Mouse (Mus musculus) erythroid progenitor cell, adult 5-6 weeks (primary cell): ENCODE measurements around the gene Cldnd2. TPM values are rescaled to one million over a fixed set of nuclear protein-coding genes. Genes with fewer than 3 reads are reported as not detected.
A peak's percentile ranks its signal among the peaks of the same experiment; 100 is the strongest.
"Not testable (repeated sequence)": the region's sequence is repeated elsewhere in the genome, so short reads cannot be mapped to it uniquely, and the experiment has no call there.

Source experiments
- ATAC-seq: replicated peaks from 2 replicates; pipeline ENCODE4 v1.8.0; 2016; ENCODE audit warnings: moderate number of reproducible peaks, mild to moderate bottlenecking, moderate TSS enrichment, inconsistent platforms; ENCODE audit not compliant: poor library complexity, low FRiP score, severe bottlenecking
- total RNA-seq, 2 experiments: library from RNA; stranded (forward) in 1 of 2; stranded (reverse) in 1 of 2; fragments of 150-400 nt in 1 of 2; fragments of 186-747, 209-891 nt in 1 of 2; gene quantifications; 2 replicates each; pipeline versions ENCODE4 v1.2.3 to v1.2.4; 2015 to 2017; ENCODE audit warnings: low replicate concordance in 2 of 2

Cldnd2 gene
- total RNA-seq (2015; ENCODE audit: low replicate concordance) (not detected in 2 replicates), total RNA-seq (2017; ENCODE audit: low replicate concordance) (not detected in 2 replicates)

DNA sequence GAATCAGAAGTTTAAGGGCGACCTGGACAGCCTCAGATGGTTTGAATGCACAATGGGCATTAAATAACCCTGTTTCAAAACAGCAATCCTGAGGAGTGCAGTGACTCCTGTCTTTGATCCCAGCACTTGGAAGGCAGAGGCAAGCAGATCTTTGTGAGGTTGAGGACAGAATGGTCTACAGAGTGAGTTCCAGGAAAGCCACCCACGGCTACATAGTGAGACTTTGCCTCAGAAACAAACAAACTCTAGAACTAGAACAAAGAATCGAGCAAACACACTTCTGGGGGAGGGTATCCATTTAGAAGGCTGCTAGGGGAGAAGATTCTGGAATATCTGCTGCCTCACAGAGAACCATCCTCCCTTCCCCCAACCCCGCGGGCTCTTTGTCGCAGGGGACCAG, at the start of gene Cldnd2:
Cldnd2 (plus strand) TSS at position 301 of the 400 bp plus-strand sequence.
- no peak for ATAC-seq

DNA sequence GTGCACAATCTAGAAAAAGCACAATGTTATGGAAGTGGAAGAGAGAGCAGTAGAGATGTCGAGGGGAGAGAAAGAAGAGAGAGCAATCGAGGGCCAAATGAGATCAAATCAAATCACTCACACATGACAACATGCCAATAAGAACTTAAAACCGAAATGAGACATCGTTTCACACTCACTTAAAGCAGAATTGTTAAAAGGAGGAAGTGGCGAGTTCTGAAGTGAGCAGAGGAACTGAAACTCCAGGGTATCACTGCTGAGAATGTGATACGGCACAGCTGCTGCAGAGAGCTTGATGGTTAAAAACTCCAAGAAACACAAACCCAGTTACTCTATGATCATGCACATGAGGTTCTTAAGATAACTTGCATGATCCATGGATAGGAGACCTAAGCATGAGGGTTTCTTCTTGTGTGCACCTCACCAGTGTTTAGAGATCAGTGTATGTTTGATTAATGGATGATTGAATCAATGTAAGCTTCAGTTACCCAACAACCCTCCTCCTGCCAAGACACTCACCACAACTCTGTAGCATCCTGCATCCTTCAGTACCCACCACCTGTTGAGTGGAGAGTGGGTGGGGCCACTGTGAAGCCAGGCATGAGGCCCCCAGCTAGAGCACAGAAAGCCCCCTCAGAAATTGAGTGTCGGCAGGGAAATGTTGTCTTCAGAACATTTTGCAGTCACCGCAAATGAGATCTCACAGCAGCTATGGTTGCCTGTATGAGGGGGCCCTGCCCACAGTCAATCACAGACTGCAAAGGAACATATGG, 48.0 kb upstream of the Cldnd2 start:
- ATAC-seq: no peak

DNA sequence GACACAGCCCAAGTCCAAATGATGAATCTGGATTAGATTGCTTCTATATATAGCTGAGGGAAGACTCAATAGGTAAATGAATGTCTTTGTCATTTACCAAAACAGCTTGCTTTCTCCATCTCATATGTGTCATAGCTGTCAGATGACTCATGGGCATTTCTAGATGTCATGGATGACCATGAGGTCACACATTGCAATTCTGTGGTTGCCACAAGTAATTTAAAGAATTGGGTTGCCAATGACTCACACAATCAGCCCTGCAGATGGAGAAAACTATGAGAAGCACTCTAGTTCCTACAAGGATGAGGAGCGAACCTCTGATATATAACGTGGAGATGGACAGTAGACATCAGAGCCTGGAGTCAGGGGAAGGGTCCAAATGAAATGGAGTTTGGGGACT, 41.1 kb upstream of the Cldnd2 start:
- ATAC-seq: no peak

DNA sequence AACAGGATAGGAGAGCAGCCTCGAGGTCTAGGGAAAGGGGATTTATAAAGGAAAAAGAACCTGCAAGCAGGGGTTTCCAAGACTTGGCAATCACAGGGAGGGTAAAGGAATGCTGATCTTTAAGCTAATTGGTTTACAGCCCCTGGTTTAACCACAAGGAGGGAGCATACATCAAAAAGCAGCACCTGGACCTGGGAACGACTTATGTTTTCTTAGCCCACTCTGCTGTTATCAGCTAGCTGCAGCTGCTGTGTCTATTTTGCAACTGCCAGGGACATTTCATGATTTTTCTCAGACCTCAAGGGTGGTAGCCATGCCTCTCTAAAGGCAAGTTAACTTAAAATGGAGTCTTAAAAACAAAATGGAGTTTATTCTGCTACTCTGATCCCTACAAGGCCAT, 37.9 kb upstream of the Cldnd2 start:
- ATAC-seq: no peak

DNA sequence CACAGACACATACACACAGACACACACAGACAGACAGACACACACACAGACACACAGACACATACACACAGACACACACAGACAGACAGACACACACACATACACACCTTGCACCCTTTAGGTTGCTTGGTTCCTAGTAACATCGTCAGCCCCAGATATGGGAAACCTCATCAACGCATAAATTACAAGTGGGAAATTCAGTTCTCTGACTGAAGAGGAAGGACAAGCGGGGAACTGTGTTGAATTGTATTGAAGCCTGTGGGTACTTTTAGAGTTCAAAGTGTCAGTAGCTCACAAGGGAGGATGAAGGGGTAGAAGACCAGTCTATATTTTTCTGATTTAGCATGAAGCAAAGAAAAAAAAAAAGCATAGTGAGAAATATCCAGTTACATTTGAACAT, 33.0 kb upstream of the Cldnd2 start:
- no peak for ATAC-seq

DNA sequence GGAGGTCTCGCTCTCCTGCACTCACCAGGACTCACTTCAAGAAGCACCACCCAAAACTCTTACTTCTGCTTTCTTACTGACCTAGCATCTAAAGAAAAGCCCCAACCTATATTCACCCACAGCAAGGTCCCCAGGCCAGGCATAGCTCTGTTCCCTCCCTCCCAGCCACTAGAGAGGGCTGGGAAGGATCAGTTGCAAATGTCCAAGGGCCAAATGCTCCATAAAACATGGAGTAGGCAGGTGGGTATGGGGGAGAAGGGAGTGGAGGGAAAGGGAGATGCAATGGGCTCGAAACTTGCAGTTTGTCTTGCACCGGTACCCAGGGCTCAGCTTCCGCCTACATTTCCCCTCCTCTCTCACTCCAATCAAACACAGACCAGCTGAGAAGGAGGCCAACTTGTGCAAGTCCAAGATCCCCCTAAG, 32.4 kb upstream of the Cldnd2 start, which contains the start of gene Siglecg:
Siglecg (plus strand) TSS at position 74 of the 423 bp plus-strand sequence.
- ATAC-seq: no peak

DNA sequence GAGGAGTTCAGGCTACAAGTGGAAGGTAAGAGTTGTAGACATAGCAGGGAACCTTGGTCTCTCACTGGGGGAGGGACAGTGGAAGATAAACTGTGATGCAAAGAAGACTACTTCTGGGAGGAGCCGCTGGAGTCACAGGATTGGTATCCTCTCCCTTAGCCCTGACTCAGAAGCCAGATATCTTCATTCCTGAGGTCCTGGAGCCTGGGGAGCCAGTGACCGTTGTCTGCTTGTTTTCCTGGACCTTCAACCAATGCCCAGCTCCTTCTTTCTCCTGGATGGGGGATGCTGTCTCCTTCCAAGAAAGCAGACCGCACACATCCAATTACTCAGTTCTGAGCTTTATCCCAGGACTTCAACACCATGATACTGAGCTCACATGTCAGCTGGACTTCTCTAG, 31.5 kb upstream of the Cldnd2 start:
- no peak for ATAC-seq

DNA sequence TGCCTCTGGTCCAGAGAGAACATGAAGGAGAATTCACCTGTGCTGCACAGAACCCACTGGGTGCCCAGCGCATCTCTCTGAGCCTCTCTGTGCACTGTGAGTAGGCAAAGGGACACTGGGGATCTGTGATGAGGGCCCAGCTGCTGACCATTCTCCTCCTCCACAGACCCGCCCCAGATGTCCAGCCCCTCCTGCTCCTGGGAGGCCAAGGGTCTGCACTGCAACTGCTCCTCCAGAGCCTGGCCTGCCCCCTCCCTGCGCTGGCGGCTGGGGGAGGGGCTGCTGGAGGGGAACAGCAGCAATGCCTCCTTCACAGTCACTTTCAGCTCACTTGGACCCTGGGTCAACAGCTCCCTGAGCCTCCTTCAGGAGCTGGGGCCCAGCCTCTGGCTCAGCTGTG, 28.9 kb upstream of the Cldnd2 start:
- not testable (repeated sequence) for ATAC-seq

DNA sequence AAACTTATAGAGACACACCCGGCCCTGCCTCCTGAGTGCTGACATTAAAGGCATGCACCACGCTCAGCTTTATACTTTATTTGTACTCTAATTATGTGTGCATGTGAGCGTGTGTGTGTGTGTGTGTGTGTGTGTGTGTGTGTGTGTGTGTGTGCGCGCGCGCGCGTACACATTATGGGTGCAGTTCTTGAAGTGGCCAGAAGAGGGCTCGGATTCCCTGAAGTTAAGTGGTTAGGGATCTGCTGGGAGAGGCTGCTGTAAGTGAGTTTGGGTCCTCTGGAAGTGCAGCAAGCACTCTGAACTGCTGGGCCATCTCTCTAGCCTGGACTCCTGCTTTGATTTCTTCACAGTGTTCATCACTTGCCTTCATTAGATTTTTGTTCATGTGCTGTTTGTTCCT, 23.3 kb upstream of the Cldnd2 start:
- ATAC-seq: no peak

DNA sequence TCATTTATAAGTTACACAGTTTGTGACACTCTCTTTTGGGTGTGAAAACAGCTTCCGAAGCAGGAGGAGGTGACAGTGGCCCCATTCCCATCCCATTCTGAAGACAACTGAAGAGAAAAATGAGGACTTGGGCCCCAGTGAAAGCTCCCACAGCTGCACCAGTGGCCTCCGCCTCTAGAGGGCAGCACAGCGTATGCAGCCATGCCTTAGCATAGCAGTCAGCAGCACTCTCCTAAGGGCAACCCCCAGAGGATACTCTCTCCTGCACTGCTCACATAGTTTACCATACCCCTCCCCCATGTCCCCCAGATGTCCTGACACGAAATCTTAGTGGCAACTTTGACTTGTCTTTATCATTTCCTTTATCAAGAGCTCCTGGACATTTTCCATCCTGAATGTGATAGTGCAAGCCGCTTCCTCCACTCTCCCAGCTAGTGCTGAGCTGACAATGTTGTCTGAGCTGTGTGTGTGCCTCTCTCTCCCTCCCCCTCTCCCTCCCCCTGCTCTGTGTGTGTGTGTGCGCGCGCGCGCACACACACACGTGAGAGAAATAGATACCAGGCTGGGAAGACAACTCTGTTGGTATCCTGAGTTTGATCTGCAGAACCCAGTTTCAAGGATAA, 17.5 kb upstream of the Cldnd2 start:
- ATAC-seq: 0 out of 2 replicates have a peak, but pooled peaks have one; percentile 63

DNA sequence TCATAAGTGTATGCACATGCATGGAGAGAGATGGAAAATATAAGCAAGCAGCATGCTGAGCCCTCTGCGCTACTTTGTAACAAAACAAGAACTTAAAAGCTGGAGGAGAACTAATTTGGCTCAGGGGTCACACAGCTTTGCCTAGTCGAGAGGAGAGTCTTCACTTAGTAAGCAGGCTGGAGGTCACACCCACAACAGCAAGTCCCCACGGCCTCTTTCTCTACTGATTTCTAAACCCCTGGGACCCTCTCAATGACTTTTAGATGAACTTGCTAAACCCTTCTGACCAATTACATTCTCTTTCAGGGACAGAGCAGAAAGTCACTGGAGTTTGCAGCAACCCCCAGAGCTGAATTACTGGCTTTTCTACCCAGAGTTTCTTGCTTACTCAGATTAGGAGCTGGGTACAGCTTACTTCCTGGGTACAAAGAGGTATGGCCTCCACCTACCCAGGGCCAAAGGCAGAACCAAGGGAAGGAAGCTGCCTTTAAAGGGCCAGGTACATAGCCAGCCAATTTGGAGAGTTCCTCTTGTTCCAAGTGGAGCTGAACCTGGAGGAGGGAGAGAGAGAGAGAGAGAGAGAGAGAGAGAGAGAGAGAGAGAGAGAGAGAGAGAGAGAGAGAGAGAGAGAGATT, 16.5 kb upstream of the Cldnd2 start:
- ATAC-seq: no peak

DNA sequence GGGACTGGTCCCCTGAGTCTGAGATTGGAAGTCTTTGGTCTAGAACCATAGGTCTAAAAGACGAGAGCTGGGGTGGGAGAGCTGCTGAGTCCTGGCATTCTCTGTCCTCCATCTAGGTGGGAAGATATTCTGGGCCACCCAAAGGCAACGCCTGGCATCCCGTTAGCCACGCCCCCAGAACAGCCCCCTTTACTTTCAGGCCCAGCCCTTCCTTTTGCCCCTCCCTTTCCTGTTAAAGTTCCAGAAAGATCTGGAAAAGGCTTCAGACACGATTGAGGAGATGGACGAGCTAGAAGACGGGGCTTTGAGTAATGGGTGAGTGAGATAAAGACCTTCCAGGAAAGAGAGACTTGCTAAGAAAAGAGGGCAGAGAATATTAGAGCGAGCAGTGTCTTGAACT, 13.2 kb upstream of the Cldnd2 start, which contains the start of gene Lim2:
Lim2 (plus strand) TSS at position 265 of the 400 bp plus-strand sequence.
- ATAC-seq: no peak

DNA sequence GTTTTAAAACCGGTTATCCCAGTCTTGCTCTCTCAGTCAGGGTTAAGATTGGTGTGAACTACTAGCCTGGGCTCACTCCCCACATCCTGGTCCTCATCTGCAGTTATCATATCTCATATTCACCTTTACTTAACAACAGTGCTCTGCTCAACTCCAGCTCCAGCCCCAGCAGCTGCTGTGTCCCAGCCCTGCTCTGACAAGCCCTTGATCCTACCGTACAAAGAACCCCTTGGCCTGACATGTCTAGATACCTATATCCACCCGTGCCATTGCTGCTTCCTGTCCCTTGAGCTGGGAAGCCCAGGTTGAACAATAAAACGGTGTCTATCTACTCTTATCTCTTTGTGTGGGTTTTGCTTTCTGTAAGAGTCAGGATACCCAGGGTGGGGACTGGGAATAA, 11.1 kb upstream of the Cldnd2 start:
- no peak for ATAC-seq

DNA sequence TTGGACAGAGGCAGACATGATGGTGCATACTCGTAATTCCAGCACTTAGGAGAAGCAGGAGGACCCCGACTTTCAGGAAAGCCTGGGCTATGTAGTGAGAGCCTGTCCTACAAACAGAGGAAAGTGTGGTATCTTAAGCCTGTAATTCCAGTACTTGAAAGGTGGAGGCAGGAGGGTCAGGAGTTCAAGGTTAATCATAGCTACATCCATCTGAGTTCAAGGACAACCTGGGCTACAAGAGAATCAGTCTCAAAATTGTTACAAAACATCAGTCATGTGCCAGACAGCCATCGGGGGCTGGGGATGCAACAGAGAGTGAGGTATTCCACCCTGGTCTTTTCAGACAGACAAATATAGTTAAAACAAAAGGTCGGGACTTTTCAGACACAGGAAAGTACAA, 7.7 kb upstream of the Cldnd2 start:
- ATAC-seq: no peak

DNA sequence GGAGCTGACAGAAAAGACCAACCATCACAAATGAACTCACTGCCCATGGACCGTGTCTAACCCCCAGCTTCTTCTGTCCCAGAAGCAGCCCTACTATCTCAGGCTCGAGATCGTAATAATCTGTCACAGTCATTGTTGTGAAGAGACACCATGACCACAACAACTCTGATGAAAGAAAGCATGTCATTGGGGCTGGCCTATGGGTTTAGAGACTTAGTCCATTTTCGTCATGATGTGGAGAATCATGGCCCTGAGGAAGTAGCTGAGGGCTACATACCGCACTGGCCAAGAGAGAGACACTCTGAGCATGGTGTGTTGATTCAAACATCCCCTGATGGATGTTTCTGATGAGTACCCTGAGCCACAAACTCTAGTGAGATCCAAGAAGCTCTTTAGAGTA, 5.9 kb upstream of the Cldnd2 start:
- no peak for ATAC-seq

DNA sequence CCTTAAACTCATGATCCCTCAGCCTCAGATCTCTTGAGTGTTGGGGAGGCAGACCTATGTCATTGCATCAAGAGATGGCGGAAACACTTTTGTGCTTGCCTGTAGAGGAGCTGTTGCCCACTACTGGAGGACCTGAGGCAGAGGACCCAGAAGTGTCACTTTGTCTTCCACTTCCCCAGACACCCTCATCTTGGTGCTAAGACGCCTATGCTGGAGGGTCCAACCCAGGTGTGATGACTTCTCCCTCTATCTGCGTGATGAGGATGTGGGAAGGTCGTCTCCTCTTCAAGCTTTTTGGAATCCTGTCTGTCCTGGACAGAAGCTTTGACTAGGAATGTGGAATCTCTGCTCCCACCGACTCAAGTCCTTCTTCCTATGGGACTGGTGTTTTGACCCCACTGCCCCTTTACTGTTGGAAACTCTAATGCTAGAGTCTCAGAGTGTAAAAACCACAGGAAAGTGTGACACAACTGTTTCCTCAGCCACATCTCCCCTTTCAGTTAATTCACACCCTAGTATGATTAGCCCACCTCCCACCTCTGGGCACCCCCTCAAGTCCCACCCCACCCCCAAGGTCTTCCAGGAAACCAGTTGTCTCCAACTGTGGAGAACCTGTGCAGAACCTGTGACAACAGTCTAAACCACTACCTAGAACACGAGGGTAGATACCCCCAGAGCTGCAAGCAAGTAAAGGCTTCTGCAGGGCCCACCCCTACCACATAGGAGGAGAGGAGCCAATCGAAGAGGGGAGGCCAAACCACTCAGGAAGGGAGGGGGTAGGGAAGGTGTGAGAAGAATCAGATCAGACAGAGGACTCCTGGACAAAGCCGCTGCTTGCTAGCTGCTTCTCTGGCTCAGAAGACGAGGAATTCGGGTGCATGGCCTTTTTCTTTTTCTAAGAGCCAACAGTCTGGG, 4.0 kb upstream of the Cldnd2 start, which contains the start of gene Nkg7:
Nkg7 (plus strand) TSS at position 733 of the 915 bp plus-strand sequence.
- no peak for ATAC-seq

DNA sequence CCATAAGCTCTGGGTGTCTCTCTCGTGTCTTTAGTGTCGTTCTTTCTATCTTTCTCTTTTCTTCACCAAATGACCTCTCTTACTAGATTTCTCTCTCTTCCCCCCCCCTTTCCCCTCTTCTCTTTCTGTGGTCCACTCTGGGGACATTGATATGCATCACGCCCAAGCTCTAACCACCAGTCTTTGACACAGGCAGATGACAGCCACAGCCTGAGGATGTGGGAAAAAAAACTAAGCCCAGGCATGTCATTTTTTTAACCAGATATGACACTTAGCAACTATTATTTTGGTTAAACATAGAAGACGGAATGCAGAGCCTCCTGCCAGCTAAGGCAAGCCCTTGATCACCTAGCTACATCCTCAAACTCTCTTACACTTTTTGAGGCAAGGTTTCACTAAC, 2.0 kb upstream of the Cldnd2 start:
- no peak for ATAC-seq

DNA sequence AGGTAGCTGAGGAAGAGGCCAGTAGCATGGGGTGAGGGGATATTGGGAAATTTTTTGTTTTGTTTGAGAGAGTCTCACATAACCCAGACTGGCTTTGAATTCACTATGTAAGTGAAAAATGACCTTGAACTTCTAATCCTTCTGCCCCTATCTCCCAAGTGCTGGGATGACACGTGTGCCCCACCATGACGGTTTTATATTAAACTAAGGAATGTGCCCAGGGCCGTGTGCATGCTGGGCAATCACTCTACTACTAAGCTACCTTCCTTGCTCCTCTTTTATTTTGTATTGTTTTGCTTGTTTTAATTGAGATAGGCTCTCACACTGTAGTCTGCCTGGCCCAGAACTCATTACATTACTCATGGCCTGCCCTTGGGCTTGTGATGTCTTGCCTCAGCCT, 489 bp downstream of the Cldnd2 start:
- ATAC-seq: no peak

DNA sequence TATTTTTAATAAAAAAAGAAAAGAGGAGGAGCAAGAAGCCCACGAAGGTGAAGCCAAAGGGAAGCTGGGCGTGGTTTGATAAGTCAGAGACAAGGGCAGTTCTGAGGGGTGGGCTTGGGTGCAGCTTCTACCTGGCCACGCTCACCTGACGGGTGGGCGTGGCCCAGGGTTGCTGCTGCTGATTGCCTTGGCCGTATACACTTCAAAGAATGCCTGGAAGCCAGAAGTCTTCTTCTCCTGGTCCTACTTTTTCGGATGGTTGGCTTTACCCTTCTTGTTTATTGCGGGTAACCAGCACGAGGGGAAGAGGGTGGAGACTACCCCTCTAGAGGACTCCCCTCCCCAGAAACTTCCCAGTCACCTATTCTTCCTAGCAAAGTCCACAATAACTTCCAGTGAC, 2.1 kb downstream of the Cldnd2 start:
- ATAC-seq: no peak
